Mouse (Mus musculus): ENCODE results near the gene Lrrc8e.

Lrrc8e gene

DNA sequence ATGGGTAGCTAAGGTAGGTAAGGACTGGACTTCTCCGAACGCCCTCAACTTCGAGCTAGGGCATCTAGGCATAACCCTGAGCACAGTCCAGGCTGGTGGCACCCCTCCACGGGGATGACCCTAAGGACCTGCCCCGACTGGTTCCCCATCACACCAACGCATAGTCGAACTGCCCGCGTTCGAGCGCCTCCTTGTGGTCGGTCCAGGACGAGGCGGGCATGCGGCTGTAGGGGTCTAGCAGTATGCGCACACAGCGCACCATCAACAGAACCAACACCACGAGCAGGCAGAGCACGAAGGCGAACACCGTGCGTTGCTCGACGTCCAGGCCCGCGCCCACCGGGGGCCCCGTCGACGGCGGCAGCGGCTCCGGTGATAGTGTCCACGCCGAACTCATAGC lies 31.6 kb downstream of the Lrrc8e start:
- DNase-seq (ENCODE audit: low spot score): peak; percentile 79

DNA sequence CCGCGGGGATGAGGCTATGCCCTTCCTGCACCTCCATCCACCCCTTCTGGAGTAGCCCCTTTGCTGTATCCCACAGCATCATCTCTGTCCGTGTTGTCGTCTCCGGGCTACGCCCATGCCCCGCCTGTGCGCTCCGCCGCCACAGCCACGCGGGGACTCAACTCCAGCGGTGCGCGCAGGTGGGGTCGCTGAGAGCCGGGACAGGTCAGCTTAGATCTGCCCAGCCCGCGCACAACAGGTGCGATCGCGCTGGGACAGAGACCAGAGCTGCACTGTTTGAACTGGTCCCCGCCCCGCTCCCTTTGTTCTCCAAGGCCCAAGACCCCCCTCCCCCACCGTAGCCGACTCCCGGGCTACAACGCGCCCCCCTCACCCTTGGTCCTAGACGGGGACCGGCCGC lies 32.1 kb downstream of the Lrrc8e start:
- DNase-seq (ENCODE audit: low spot score): no peak

DNA sequence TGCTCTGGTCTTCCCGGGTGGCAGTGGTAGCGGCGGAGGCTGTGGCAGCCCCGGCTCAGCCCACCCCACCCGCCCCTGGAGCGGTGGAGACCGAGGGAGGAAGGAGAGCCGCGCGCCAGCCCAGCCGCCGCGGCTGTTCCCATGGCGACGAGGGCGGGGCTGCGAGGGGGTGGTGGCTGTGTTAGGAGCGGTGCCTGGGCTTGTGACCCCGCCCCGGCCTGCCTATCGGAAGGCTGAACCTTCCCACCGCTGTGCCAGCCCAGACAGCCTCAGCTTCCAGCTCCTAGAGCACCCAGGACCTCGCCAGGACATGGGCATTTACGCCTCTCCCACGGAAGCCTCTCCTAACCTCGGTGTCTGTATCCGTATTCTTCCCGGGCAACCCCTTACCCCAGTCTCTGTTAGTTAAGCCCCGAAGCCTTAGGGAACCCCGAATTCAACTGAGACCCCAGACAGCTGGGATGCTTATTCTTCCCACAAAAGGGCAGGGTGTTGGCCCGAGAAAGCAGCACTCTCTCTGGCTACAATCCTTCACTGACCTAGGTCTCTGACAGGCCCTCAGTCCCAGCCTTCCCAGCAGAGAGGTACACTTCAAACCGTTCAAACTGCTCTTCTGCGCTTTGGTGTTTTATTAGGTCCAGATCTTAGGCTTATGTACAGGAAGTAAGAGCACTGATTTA lies 32.6 kb downstream of the Lrrc8e start, which contains the start of gene Ctxn1:
Gene Ctxn1, minus strand, starts transcription at position 150 of the 680 bp plus-strand sequence.
- DNase-seq (ENCODE audit: low spot score): peak; percentile 95

DNA sequence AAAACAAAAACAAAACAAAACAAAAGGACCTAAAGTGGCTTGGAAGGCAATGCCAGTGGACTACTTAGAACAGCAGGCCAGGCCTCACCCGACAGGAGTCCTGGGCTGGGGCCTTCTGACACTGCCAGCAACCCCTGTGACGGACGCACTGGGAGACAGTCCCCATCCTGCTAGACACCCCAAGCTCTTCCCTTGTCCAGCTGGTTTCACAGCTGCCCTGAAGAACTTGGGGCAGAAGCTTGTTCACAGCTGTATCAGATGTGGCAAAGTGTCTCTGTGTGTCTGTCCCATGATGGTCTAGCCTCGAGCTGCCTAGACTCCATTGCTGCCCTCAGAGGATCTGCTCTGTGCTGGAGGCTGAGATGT lies 33.2 kb downstream of the Lrrc8e start:
- no peak for DNase-seq (ENCODE audit: low spot score)

DNA sequence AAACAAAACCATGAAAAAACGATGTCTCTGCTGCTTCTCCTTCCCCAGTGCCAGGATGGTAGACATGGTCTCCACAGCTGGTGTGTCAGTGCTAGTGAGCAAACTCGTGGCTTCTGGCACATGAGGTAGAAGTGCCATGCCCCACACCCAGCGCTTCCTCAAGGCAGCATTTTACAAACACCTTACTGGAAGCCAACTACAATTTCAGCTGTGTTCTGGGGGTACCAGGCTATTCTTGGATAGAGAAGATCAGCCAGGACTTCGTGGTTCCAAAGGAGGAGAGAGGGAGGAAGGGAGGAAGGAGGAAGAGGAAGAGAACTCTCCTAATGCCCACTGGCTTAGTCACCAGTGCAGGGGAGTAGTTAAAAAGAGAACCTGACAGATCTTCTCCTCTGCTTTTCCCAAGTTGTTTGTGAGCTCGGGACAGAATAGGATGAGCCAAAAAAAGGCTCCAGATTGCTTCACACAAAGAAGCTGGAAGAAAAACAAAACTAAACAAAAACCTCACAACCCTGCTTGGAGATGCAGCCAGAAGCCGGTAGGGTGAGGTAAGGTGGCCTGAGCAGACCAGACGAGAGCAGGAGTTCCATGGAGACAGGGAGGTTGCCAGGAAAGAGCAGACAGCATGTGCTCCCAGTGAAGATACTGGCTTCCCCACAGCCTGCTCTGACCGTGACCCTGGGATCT lies 36.6 kb downstream of the Lrrc8e start:
- no peak for DNase-seq (ENCODE audit: low spot score)

DNA sequence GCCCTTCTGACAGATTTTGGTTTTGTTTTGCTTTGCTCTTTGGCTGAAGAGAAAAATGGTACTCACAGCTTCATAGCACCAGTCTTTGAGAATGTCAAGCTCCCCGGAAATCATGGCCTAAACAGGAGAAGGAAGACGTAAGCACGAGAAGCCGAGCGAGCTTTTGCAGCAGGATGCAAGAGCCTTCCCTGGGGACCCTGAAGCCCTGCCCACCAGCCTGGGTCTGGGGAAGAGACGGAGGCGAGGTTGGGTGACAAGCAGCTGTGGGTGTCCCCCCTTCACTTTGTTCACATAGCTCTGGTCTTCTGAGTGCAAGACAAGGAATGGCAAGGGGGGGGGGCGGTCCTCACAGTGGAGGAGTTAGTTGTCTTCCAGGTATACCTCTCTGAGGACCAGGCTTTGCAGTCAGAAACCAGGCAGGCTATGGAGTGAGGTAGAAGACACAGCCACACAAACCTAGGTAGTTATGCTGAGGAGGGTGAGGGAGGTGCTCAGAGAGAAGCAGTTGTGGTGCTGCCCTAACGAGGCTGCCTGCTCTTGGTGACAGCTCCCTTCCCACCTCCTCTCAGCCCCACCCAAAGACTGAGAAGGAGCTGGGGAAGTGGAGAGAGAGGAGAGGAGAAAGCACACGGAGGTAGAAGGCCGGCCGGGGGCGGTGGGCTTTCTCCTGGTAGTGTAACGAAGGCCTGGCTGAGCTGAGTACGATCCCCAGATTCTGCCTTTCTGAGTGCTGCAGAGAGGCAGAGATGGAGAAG lies 38.7 kb downstream of the Lrrc8e start:
- DNase-seq (ENCODE audit: low spot score): no peak

DNA sequence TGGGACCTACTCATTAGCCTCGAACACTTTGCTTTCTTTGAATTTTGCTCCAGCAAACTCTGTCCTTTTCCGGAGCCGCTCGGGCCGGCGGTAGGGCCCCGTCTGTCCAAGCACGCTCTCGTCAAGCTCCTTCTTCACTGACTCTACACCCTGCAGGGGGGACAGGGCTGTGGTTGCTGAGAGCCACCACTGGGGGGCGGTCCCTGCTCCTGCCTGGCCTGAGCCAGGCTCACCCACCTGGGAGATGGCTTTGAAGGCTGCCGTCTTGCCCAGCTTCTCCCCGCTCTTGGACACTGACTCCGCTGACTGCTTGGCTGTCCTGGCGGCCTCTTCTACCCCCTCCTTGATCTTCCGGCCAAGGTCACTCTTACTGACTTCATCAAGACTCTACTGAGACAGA lies 41.0 kb downstream of the Lrrc8e start:
- DNase-seq (ENCODE audit: low spot score): no peak

DNA sequence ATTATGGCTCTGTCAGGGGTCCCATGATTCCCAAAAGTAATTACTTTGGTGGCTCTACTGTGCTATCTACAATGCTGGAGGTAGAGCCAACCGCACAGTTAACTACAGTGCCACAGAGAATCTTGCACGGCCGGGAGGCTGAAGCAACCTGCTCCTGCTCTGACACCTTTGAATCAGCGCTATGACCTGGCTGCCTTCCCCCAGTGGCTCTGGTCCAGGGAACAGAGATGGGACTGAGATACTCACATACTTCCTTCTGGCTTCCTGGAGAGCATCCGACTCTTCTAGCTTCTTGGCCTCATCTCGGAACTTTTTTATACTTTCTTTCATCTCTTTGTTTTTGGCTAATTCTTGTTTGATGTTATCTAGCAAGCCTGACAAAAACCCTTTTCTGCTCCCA lies 43.0 kb downstream of the Lrrc8e start:
- DNase-seq (ENCODE audit: low spot score): no peak

DNA sequence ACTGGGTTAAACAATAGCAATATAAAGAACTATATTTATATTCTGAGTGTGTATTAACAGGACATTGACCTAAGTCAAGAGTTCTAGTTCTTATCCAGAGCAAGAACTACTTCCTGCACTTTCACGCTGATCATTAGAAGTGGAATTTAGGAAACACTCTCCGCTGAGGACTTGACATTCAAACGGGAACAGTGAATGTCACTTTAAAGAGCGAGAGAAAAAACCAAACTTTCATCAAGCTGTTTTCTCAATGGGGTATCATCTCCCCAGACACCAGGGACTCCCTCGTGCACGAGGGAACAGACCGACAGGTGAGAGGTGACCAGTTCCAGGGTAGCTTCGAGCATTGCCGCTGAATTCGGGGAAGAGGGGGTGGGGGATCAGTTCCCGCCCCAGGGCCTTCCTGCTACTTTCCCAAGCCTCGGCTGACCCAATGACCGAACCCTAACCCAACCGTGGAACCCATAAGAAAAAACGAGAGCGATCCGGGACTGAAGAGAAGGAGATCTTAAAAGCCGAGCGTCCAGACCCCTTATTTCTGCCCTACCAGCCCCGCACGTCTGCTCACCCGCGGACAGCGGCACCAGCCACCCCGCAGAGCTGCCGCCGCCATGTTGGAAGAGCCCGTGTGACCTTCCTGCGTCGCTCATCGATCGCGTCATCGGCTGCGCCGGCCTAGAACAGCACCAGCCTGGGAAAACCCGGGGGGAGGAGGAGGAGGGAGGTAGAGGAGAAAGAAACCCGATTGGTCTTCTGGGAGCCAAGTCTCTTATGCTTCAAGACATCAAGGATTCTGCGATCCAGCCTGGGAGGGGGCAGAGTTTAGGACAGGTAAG lies 48.9 kb downstream of the Lrrc8e start, which contains the start of gene Timm44:
Gene Timm44, minus strand, starts transcription at position 639 of the 836 bp plus-strand sequence.
- DNase-seq (ENCODE audit: low spot score): peak; percentile 95

DNA sequence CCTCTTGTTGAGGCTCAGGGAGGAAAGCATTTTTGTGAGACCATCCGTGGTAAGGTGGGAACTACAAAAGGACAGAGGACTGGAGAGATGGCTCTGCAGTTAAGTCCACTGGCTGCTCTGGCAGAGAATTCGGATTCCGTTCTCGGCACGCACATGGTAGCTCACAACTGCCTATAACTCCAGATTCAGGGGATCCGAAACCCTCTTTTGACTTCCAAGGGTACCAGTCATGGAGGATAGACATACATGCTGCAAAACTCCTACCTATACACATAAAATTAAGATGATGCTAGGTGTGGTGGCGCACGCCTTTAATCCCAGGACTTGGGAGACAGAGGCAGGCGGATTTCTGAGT lies 49.5 kb downstream of the Lrrc8e start:
- no peak for DNase-seq (ENCODE audit: low spot score)

Measured in ovary, postnatal 14 days (tissue).